Mouse (Mus musculus) spleen, adult 2 months (tissue): ENCODE measurements around the gene Prkg1.

ENCODE experiments used
- CTCF ChIP-seq: fragments of 200-500 bp; IDR thresholded peaks from 2 replicates; pipeline ENCODE4 v1.5.1; 2011; ENCODE audit warnings: mild to moderate bottlenecking, inconsistent platforms; ENCODE audit not compliant: insufficient read depth, insufficient read length, insufficient replicate concordance; ENCODE audit errors: extremely low read depth
- POLR2A ChIP-seq: fragments of 200-500 bp; IDR thresholded peaks from 2 replicates; pipeline ENCODE4 v1.6.1; 2011; ENCODE audit warnings: low read depth, low read length, inconsistent platforms

DNA sequence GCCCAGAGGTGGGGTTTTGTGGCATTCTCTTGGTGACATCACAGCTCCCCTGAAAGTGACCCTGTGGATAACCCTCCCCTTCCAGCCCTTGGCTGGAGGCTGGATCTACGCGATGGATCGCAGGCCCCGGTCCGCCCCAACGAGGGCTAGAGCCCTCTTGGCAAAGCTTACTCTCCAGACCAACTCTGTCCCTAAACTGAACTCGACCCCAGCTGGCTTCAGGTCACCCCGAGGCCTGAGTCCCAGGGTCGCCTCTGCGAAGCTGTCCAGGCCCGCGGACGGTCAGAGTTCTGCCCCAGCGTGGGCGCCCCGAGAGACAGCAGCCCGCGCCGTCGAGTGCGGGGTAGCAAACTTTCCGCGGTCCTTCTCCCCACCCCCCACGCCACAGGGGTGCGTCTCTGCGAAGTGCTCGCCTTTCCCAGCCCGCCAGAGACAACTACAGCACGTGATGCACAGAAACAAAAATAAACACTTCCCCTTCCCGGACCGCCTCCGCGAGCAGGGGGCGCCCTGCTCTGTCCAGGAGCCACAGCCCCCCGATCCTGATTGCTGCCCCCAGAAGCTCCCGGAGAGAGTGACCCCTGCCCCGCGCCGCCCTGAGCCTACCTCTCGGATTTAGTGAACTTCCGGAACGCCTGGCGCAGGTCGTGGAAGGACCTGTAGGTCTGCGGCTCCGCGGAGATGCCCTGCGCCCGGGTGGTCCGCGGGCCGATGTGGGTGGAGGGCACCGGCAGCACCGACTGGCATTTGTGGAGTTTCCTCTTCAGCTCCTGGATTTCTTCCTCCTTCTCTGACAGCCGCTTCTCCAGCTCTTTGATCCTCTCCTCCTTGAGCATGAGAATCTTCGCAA is 657 bp downstream of the Prkg1 start:
- TF ChIP-seq POLR2A: no peak
- no peak for TF ChIP-seq CTCF
